Comparison of ENCODE assay signal across 14 mouse cellular contexts in genomic region chr6:30137227-30137626, GRCm38 (mm10).
"Had no signal": no experiment of that assay in that cellular context is flagged by ENCODE, and none has a peak within 500 bp of the region (broad histone marks: within the 10 kb centered on the region; RNA-seq: fewer than 3 reads in every experiment).

No protein-coding gene starts in this region.

- H3K9me3 ChIP-seq: liver, embryonic 15.5 days; midbrain, embryonic 10.5 days; neural tube, embryonic 13.5 days had no signal

- H3K4me2 ChIP-seq: liver, embryonic 11.5 days; liver, embryonic 15.5 days; neural tube, embryonic 13.5 days had no signal

- ATAC-seq: lung, postnatal 0 days; midbrain, embryonic 16.5 days had no signal

- DNase-seq: left cerebral cortex, postnatal 4 days; lung, adult 2 months; lung, postnatal 4 days; retina, postnatal 1 day; right cerebral cortex, postnatal 4 days; spleen, adult 18-20 months; thymus, adult 18-20 months; thymus, postnatal 14 days had no signal

- H3K4me1 ChIP-seq: midbrain, embryonic 10.5 days; neural tube, embryonic 13.5 days had no signal

- H3K4me3 ChIP-seq: liver, embryonic 15.5 days; midbrain, embryonic 10.5 days; neural tube, embryonic 13.5 days had no signal

- H3K27me3 ChIP-seq: liver, embryonic 15.5 days; neural tube, embryonic 13.5 days had no signal

- H3K27ac ChIP-seq: liver, embryonic 15.5 days; midbrain, embryonic 10.5 days; neural tube, embryonic 13.5 days had no signal

- H3K9ac ChIP-seq: liver, embryonic 15.5 days; neural tube, embryonic 13.5 days had no signal
